Mouse (Mus musculus): ENCODE results near the gene Sesn3. TPM values are rescaled to one million over a fixed set of nuclear protein-coding genes. Genes with fewer than 3 reads are reported as not detected.

Sesn3 gene
- polyA plus RNA-seq, 1 experiment from 2014 or later = 45.0 TPM

DNA sequence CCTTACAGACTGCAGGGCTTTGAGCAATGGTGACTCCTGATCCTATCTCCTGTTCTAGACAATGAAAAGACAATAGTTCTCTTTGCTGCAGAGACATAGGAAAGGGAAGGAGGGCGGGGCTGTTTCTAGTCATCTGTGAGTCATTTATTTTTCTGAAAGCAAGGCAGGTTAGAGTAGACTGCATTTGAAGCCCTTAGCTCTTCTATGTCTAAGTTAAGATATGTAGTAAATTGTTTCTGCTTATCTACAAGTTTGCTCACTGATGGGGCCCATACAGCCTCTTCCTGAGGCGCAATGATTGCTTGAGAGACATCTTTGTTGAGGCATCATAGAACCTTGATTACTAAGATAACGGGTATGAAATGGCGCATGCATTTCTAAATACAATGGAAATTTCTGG lies 93.0 kb downstream of the Sesn3 start:
- POLR2A ChIA-PET = no interaction called here
- DNase-seq (ENCODE audit: low read depth, low spot score) (no peak), ATAC-seq (no peak)
- no peak for TF ChIP-seq CTCF (IDR thresholded peaks at IDR 0.05)
- H3K27me3 ChIP-seq = no peaks in the 10 kb centered on the region
- in situ Hi-C loops (cut with MboI; ENCODE audit: low pct_unique_long_range_greater_than_20kb) = no loop called here
- CTCF ChIA-PET = no interaction called here

DNA sequence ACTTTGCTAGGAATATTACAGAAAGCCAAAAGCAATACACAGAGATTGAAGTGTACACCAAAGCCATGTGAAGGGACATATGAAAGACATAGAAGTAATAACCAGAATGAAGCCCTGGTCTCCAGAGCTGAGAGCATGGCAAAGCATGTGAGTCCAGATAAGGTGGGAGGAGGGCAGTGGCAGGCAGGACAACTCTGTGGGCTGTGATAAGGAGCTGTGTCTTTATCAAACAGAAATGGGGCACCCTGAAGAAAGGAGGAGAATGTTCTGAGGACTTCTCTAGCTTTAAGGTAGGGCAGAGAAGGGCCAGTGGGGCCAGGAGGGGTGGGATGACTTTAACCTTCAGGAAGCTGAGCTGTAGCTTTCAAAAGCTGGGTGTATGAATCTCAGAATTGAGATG lies 94.4 kb downstream of the Sesn3 start:
- POLR2A ChIA-PET = no interaction called here
- TF ChIP-seq CTCF (IDR thresholded peaks at IDR 0.05) = no peak
- in situ Hi-C loops (cut with MboI; ENCODE audit: low pct_unique_long_range_greater_than_20kb) = no loop called here
- no peak for DNase-seq (ENCODE audit: low read depth, low spot score)
- CTCF ChIA-PET = interaction anchor here (1.6 kb wide), 1 partner anchor 18 kb away, joined by 3 read pairs; no protein-coding TSS in a partner anchor
- no peaks in the 10 kb centered on the region for H3K27me3 ChIP-seq
- ATAC-seq = no peak

DNA sequence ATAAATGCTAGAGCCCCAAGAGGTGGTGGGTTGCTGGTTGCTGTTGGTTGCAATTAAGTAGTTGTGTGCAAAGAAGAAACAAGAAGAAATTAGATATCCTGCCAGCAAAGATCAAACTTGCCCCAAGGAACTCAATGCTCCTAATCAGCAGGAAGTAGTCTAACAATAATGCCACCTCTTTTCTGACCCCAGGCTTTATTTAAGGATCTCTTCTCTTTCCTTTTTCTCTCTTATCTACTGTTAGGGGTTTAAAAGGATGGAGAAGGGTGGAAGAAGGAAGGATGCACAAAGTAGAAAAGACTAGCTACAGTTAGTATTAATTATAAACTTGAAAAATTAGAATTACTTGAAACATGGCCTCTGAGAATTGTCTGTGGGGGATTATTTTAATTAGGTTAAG lies 97.6 kb downstream of the Sesn3 start:
- no peak for TF ChIP-seq CTCF (IDR thresholded peaks at IDR 0.05)
- no peak for DNase-seq (ENCODE audit: low read depth, low spot score)
- in situ Hi-C loops (cut with MboI; ENCODE audit: low pct_unique_long_range_greater_than_20kb) = no loop called here
- H3K27me3 ChIP-seq = no peaks in the 10 kb centered on the region
- no peak for ATAC-seq
- POLR2A ChIA-PET = no interaction called here
- CTCF ChIA-PET = no interaction called here

DNA sequence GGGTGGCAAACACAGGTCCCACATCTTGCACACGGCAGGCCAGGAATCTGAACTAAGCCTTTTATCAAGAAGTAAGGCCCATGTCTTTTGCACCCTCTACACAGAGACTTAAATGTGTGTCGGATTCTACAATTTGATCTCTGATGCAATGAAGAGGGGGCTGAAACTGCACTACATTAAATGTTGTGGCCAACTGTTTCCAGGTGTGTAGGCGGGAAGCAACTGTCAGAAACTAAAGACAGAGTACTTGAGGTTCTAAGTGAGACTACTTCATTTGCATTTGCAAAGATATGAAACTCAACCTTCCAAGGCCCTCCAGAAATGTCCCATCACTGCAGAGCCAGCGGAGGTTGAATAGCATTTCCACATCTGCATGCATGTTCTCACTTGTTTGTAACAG lies 101.3 kb downstream of the Sesn3 start:
- ATAC-seq (no peak), DNase-seq (ENCODE audit: low read depth, low spot score) (no peak)
- TF ChIP-seq CTCF (IDR thresholded peaks at IDR 0.05) = no peak
- no peaks in the 10 kb centered on the region for H3K27me3 ChIP-seq
- ChIA-PET POLR2A (no interaction called here), CTCF (no interaction called here)
- in situ Hi-C loops (cut with MboI; ENCODE audit: low pct_unique_long_range_greater_than_20kb) = no loop called here

DNA sequence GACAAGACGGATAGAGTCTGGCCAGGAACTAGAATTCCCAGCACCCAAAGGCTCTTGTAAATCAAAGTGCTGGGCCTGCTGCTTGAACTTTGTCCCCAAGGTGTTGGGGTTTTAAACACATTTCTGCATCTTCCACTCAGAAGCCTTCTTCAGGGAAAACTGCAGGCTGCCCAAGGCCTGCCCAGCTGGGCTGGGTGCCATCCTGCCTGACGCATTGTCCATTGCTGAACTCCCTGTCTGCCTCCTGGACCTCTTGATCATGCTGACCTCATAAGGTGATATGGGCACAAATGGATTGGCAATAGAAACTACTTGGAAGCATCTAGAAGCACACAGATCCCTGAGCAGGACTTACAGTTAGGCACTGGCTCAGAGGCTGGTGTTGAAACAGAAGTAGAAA lies 103.3 kb downstream of the Sesn3 start:
- in situ Hi-C loops (cut with MboI; ENCODE audit: low pct_unique_long_range_greater_than_20kb) = no loop called here
- ATAC-seq (no peak), DNase-seq (ENCODE audit: low read depth, low spot score) (no peak)
- ChIA-PET CTCF (no interaction called here), POLR2A (no interaction called here)
- H3K27me3 ChIP-seq = no peaks in the 10 kb centered on the region
- TF ChIP-seq CTCF (IDR thresholded peaks at IDR 0.05) = no peak

DNA sequence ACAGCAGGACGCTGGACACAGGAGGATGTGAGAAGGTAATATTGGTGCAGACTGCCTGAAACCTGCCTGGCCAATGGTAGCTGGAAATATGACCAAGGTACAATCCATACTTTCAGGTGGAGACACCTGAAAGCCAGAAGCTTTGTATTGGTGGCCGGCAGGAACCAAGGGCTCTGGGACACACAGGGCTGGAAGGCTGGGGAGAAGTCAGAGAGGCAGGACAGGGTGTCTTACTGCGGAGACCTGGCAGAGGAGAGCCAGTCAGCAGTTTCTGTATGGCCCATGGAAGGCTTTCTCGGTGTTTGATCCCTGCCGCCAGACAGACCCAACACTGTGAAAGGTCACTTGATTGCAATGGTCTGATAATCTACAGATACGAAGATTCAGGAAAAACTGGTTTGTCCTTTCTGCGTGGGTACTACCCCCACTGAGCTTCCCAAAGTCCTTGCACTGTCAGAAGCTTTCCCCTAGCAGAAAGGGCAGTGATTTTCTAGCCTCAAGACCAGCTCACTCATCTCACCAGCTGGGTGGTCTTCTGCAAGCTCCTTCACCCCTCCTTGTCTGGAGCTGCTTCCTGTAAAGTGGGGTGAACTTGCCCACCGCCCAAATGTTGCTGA lies 105.0 kb downstream of the Sesn3 start:
- POLR2A ChIA-PET = interaction anchor here (0.5 to 1.4 kb wide), 2 partner anchors 16 to 319 kb away, joined by 3 to 4 read pairs; no protein-coding TSS in a partner anchor
- DNase-seq (ENCODE audit: low read depth, low spot score) = no peak
- CTCF ChIA-PET = interaction anchor here (1.0 kb wide), 1 partner anchor 11 kb away, joined by 3 read pairs; no protein-coding TSS in a partner anchor

DNA sequence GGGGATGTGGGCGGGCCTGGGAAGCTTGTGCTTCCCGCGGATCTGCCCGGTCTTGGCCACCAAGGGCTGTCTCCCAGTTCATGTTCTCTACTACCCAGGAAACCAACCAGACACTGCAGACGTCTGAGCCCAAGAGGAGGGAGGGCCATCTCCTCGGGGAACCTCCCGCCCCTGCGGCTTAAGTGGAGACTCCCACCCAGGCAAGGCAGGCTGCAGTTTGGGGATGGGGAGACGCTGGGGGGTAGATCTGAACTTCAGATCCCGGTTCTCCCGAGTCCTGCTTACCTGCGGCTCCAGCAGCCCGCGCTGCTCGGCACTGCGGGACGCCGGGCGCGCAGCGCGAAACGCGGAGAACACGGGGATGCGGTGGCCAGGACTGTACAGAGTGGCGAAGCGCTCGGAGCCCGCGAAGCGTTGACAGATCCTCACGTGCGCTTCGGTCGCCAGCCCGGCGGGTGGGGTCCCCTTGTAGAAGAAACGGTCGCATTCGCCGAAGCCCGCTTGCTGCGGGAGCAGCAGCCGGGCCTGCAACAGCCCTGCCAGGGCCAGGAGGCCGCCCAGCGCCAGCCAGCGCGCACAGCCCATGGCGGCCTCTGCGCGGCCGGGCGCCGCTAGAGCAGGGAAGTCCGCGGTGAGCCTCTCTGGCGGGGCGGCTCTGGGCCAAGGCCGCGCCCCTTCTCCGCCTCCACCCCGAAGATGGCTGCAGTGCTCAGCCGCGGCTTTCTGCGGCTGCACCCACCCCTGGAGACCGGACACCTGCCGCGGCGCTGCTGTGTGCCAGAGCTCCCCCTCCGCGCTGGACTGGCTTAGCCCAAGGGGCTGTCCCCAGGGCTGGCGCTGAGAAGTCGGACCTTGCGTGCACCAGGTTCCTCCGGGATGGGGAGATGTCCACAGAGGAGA lies 105.8 kb downstream of the Sesn3 start:
- ATAC-seq = peak; percentile 95

More for the DNA sequence above, 105.0 kb downstream of the Sesn3 start:
- no peak for TF ChIP-seq CTCF (IDR thresholded peaks at IDR 0.05)
- no peak for ATAC-seq
- H3K27me3 ChIP-seq = no peaks in the 10 kb centered on the region
- in situ Hi-C loops (cut with MboI; ENCODE audit: low pct_unique_long_range_greater_than_20kb) = no loop called here

DNA sequence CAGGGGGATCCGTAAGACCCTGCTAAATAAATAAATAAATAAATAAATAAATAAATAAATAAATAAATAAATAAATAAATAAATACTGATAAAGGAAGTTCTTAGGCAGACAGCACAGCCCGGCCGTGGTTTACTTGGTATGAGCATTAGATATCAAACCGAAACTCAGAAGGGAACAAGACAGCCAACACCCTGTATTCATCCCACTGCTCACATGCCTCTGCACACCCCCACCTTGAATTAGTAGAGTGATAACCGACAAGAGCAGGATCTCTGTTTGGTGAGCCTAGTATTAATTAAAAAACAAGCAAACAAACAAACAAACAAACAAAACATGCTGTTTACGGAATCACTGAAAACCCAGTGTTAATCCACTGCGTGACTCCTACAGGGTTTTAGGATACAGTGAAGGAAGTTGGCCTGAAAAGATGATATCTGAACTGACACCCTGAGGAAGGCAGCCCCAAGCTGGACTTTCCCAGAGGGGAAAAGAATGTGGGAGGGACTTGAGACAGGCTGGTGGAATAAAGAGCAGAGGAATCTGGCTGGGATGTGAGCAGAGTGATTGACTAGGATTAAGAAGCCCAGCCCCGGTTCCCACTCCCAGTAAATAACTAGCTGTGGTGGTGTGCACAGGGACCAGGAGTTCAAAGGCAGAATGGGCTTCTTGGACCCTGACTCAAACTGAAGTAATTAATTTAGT lies 106.6 kb downstream of the Sesn3 start, which contains the start of gene Endod1:
Endod1 (minus strand) TSS at position 155 of the 703 bp plus-strand sequence.
- DNase-seq (ENCODE audit: low read depth, low spot score) = no peak
- TF ChIP-seq CTCF (IDR thresholded peaks at IDR 0.05) = no peak
- POLR2A ChIA-PET = interaction anchor here (0.7 to 1.2 kb wide), 2 partner anchors 15 to 119 kb away, joined by 3 read pairs; no protein-coding TSS in a partner anchor
- CTCF ChIA-PET = interaction anchor here (0.8 to 1.5 kb wide), 2 partner anchors 10 to 13 kb away, joined by 3 to 5 read pairs; no protein-coding TSS in a partner anchor
- peak; percentile 29 for ATAC-seq
- H3K27me3 ChIP-seq = no peaks in the 10 kb centered on the region
- in situ Hi-C loops (cut with MboI; ENCODE audit: low pct_unique_long_range_greater_than_20kb) = no loop called here

More for the DNA sequence above, 105.8 kb downstream of the Sesn3 start:
- DNase-seq (ENCODE audit: low read depth, low spot score) = peak; percentile 47
- POLR2A ChIA-PET = interaction anchor here (0.7 to 1.4 kb wide), 2 partner anchors 17 to 120 kb away, joined by 3 read pairs; no protein-coding TSS in a partner anchor
- no peak for TF ChIP-seq CTCF (IDR thresholded peaks at IDR 0.05)
- CTCF ChIA-PET = interaction anchor here (0.5 to 1.0 kb wide), 2 partner anchors 10 to 119 kb away, joined by 3 read pairs; partner anchors contain the start of genes Cwc15 and Kdm4d
- no peaks in the 10 kb centered on the region for H3K27me3 ChIP-seq
- in situ Hi-C loops (cut with MboI; ENCODE audit: low pct_unique_long_range_greater_than_20kb) = no loop called here

DNA sequence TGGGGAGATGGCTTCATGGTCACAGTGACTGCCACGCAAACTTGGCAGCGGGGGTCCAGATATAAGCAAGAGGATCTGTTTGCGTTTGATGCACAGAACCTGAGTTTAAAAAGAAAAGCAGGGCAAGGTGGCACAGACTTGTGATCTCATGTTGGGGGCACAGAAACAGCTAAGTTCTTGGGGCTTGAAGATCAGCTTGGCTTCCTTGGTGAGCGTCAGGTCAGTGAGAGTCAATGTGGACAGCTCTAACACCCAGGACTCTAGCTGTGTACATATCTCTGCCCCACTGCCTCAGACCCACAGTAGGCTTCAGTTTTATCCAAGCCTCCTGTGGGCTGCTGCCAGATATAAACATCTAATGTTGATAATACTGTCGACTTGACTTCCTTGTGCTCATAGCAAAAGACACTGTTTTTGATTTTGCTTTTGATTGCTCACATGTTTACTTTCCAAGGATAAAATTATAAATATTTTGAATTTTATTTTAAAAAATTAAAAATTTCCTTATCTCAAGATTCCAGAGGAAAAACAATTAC lies 107.5 kb downstream of the Sesn3 start:
- no peak for ATAC-seq
- H3K27me3 ChIP-seq = no peaks in the 10 kb centered on the region
- no peak for TF ChIP-seq CTCF (IDR thresholded peaks at IDR 0.05)
- in situ Hi-C loops (cut with MboI; ENCODE audit: low pct_unique_long_range_greater_than_20kb) = no loop called here
- ChIA-PET CTCF (interaction anchor here (0.8 to 1.5 kb wide), 3 partner anchors 9 to 118 kb away, joined by 3 to 5 read pairs (median 3); partner anchors contain the start of genes Cwc15 and Kdm4d), POLR2A (interaction anchor here (1.2 kb wide), 1 partner anchor 14 kb away, joined by 3 read pairs; no protein-coding TSS in a partner anchor)
- DNase-seq (ENCODE audit: low read depth, low spot score) = no peak

Other genes starting within 250 kb of the Sesn3 start
- 8.6 TPM for gene Endod1, start 106.4 kb downstream of the Sesn3 start, polyA plus RNA-seq (2021)
- 0.22 TPM for gene Kdm4d, start 225.4 kb downstream of the Sesn3 start, polyA plus RNA-seq (2021)
- 166 TPM for gene Cwc15, start 225.6 kb downstream of the Sesn3 start, polyA plus RNA-seq (2021)